In the genomic region with DNA sequence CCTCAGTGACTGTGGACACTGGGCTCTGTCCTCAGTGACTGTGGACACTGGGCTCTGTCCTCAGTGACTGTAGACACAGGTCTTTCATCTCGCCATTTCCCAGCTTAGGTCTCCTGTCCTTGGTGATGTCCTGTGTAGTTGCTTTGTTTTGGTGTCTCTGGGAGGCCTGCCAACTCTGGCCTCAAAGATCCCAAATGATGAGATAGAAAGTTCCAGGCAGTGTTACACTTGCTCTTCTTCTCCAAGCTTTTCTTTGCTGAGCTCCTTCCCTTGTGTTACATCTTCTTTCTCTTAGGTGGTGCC, we compare ENCODE assay signal across 20 mouse cellular contexts.
DNase-seq lines count a peak whose midpoint lies in the region; ATAC-seq lines count a peak whose summit lies in the region.
"Had no signal": no experiment of that assay in that cellular context is flagged by ENCODE, and none has a peak within 500 bp of the region (broad histone marks: within the 10 kb centered on the region; RNA-seq: fewer than 3 reads in every experiment).

No protein-coding gene starts in this region.

- no peak for DNase-seq in heart, embryonic 10.5 days (ENCODE audit: low spot score)
- no peak for DNase-seq in heart, postnatal 25 days (ENCODE audit: low spot score)
- peak; percentile 64 for DNase-seq in NIH3T3 (ENCODE audit: low read depth)
- DNase-seq in adrenal gland, postnatal 36 days: peak; percentile 32 to 51
- DNase-seq in heart, postnatal 14 days: peak; percentile 2 to 9
- DNase-seq in urinary bladder, adult 2 months (ENCODE audit: low spot score): no peak
- DNase-seq: cerebellum, adult 8-10 months; gastrocnemius, postnatal 14 days; thymus, postnatal 4 days had no signal

- no peak for ATAC-seq in kidney, embryonic 14.5 days (ENCODE audit: low FRiP score, low TSS enrichment)
- no peak for ATAC-seq in hindbrain, embryonic 12.5 days (ENCODE audit: low FRiP score)
- ATAC-seq: CD4-positive, CD25-positive, alpha-beta regulatory T cell, adult 4 months; forebrain, embryonic 14.5 days; intestine, postnatal 0 days had no signal

- no peak overlapping the region for H3K4me2 ChIP-seq in kidney, embryonic 14.5 days (replicated peaks; ENCODE audit: low read depth, low read length)
- H3K4me2 ChIP-seq in hindbrain, embryonic 12.5 days (replicated peaks): no peak overlapping the region
- H3K4me2 ChIP-seq: midbrain, embryonic 11.5 days; neural tube, embryonic 13.5 days had no signal

- peak overlapping the region; percentile 66 for H3K27ac ChIP-seq in heart, embryonic 10.5 days
- no peak overlapping the region for H3K27ac ChIP-seq in kidney, embryonic 14.5 days (ENCODE audit: low read depth, low read length)
- H3K27ac ChIP-seq in hindbrain, embryonic 12.5 days: no peak overlapping the region
- H3K27ac ChIP-seq: hindbrain, postnatal 0 days; kidney, postnatal 0 days; liver, embryonic 14.5 days; macrophage; neural tube, embryonic 13.5 days had no signal

- H3K36me3 ChIP-seq in heart, embryonic 10.5 days: no peaks in the 10 kb centered on the region
- H3K36me3 ChIP-seq in kidney, embryonic 14.5 days (ENCODE audit: control insufficient read depth, insufficient read depth, low read length): no peaks in the 10 kb centered on the region
- no peaks in the 10 kb centered on the region for H3K36me3 ChIP-seq in hindbrain, embryonic 12.5 days
- H3K36me3 ChIP-seq: neural tube, embryonic 13.5 days had no signal

- intact Hi-C loops in heart, postnatal 25 days (cut with DNase I): loop anchor here (5.0 kb wide), 1 partner anchor 176 kb away; no protein-coding TSS in a partner anchor
- intact Hi-C loops in heart, postnatal 14 days (cut with DNase I): loop anchor here (5.0 kb wide), 1 partner anchor 81 kb away; no protein-coding TSS in a partner anchor

- H3K9ac ChIP-seq in kidney, embryonic 14.5 days (ENCODE audit: low read depth, low read length): no peak overlapping the region
- H3K9ac ChIP-seq in hindbrain, embryonic 12.5 days: no peak overlapping the region
- H3K9ac ChIP-seq: liver, embryonic 14.5 days; neural tube, embryonic 13.5 days had no signal

- WGBS in heart, embryonic 10.5 days: 33% methylated on average over 1 of the region's 1 CpGs
- 77% methylated on average over 1 of the region's 1 CpGs for WGBS in kidney, embryonic 14.5 days
- WGBS in hindbrain, embryonic 12.5 days: 54% methylated on average over 1 of the region's 1 CpGs

- H3K9me3 ChIP-seq in heart, embryonic 10.5 days: no peaks in the 10 kb centered on the region
- no peaks in the 10 kb centered on the region for H3K9me3 ChIP-seq in kidney, embryonic 14.5 days (ENCODE audit: control insufficient read depth, low read length)
- no peaks in the 10 kb centered on the region for H3K9me3 ChIP-seq in hindbrain, embryonic 12.5 days (replicated peaks)
- H3K9me3 ChIP-seq: neural tube, embryonic 13.5 days had no signal

- no peaks in the 10 kb centered on the region for H3K27me3 ChIP-seq in heart, embryonic 10.5 days (ENCODE audit: insufficient read depth, poor library complexity, severe bottlenecking)
- H3K27me3 ChIP-seq in kidney, embryonic 14.5 days (ENCODE audit: control insufficient read depth, insufficient read depth, low read length): 0 out of 2 replicates have a peak, but pooled peaks cover 4% of the 10 kb centered on the region
- H3K27me3 ChIP-seq in hindbrain, embryonic 12.5 days: no peaks in the 10 kb centered on the region
- H3K27me3 ChIP-seq: neural tube, embryonic 13.5 days had no signal

- H3K4me3 ChIP-seq in heart, embryonic 10.5 days: no peak overlapping the region
- H3K4me3 ChIP-seq in kidney, embryonic 14.5 days (ENCODE audit: low read length): no peak overlapping the region
- no peak overlapping the region for H3K4me3 ChIP-seq in hindbrain, embryonic 12.5 days
- H3K4me3 ChIP-seq: neural tube, embryonic 13.5 days had no signal

- peaks cover 8% of the 10 kb centered on the region; the same call in 1 of the 2 replicates for H3K4me1 ChIP-seq in heart, embryonic 10.5 days
- no peaks in the 10 kb centered on the region for H3K4me1 ChIP-seq in kidney, embryonic 14.5 days (ENCODE audit: control insufficient read depth, insufficient read depth, low read length)
- no peaks in the 10 kb centered on the region for H3K4me1 ChIP-seq in hindbrain, embryonic 12.5 days
- H3K4me1 ChIP-seq: neural tube, embryonic 13.5 days had no signal

Comparison
In these comparisons a context has a peak if more than half of its experiments do, and no peak if none do; other contexts are left out.
1. DNase-seq: peak in NIH3T3 (single experiment), adrenal gland, postnatal 36 days (2 of 2) and heart, postnatal 14 days (2 of 2); none in heart, embryonic 10.5 days (single experiment), heart, postnatal 25 days (single experiment) and urinary bladder, adult 2 months (single experiment).